Mouse (Mus musculus): ENCODE results near the gene Ina.

DNA sequence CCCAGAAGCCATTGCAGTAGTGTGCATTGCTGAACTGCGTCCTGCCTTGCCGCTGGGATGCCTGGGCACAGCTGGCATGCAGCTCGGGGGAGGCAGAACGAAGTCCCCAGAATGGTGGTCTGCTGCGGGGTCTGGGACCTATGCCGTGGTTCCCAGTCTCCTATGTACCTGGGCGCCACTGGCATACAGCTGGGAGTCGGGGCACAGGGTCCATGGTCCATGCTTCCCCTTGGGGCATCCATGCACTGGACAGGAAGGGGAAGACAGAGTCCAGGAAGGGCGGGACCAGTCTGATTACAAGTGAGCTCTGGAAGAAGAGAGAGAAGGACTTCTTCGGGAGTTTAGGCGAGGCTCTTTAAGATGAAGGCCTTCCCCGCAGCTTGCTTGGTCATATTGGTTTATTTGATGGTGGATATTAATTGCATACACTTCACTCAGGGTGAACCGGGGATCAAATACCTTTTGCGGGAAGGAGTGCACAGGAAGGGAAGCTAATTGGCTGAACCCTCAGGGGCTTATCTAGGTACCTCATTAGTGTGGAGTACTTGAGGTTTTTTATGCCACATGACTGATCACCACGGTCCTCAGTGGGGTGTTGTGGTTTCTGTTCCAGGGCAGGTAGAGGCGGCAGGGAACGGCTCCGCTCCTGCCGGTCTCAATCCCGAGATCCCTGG, 24.9 kb upstream of the Ina start:
- TF ChIP-seq CTCF (IDR thresholded peaks at IDR 0.05; ENCODE audit: low read depth) (no peak), EP300 (IDR thresholded peaks at IDR 0.05; ENCODE audit: low read depth) (no peak)
